Mouse (Mus musculus) lung, embryonic 14.5 days (tissue): Measurements from ENCODE around the gene Tnfrsf22. TPM values are rescaled to one million over a fixed set of nuclear protein-coding genes. Genes with fewer than 3 reads are reported as not detected.

Source experiments
- ATAC-seq: fragments of 200-750 bp; cut with Nextera tagmentation; 2 replicates; pipeline ENCODE4 v1.8.0; 2017; ENCODE audit warnings: mild to moderate bottlenecking, moderate TSS enrichment, moderate library complexity; ENCODE audit not compliant: insufficient read depth
- DNase-seq: peaks from one replicate; pipeline ENCODE4 v3.0.0-alpha.2; 2015
- H3K27ac ChIP-seq: fragments of 300-500 bp; sonication (generic); 2 replicates; pipeline ENCODE4 v1.5.1; 2014; ENCODE audit warnings: low read depth, mild to moderate bottlenecking, moderate library complexity
- H3K27me3 ChIP-seq: fragments of 300-500 bp; sonication (generic); 2 replicates; pipeline ENCODE4 v1.6.1; 2014; ENCODE audit warnings: low read length, control low read depth; ENCODE audit not compliant: insufficient read depth
- H3K36me3 ChIP-seq: fragments of 300-500 bp; sonication (generic); 2 replicates; pipeline ENCODE4 v1.6.1; 2014; ENCODE audit warnings: control low read depth; ENCODE audit not compliant: insufficient read depth
- H3K4me1 ChIP-seq: fragments of 300-500 bp; sonication (generic); 2 replicates; pipeline ENCODE4 v1.6.1; 2014; ENCODE audit warnings: antibody characterized with exemption, control low read depth; ENCODE audit not compliant: insufficient read depth
- H3K4me2 ChIP-seq: fragments of 300-500 bp; sonication (generic); 2 replicates; pipeline ENCODE4 v1.6.1; 2014; ENCODE audit warnings: mild to moderate bottlenecking
- H3K4me3 ChIP-seq: fragments of 300-500 bp; sonication (generic); 2 replicates; pipeline ENCODE4 v1.5.1; 2014; ENCODE audit warnings: low read depth, low read length
- H3K9ac ChIP-seq: fragments of 300-500 bp; sonication (generic); 2 replicates; pipeline ENCODE4 v1.6.1; 2014
- H3K9me3 ChIP-seq: fragments of 300-500 bp; sonication (generic); 2 replicates; pipeline ENCODE4 v1.6.1; 2016; ENCODE audit warnings: low read depth, low read length, control low read depth
- CTCF ChIP-seq: IDR thresholded peaks from 2 replicates; pipeline ENCODE4 v1.5.1; 2016; ENCODE audit warnings: antibody characterized with exemption, low read depth
- WGBS: fragments of 180-500 bp; shearing (Covaris S2); extraction: QIAGEN DNeasy Blood & Tissue Kit; methylation state at CpG from one replicate; pipeline ENCODE4 v1.1.7; 2014; 5-methylcytosine and 5-hydroxymethylcytosine counted together
- polyA plus RNA-seq: library from polyadenylated mRNA; unstranded; fragments of >200 nt; fragmentation: Nextera tagmentation; extraction: Ambion mirVana; gene quantifications from 2 replicates; pipeline ENCODE4 v1.2.1, GENCODE M21; 2014

Gene Tnfrsf22
- polyA plus RNA-seq, 1 experiment from 2014 or later = 9.3 TPM

DNA sequence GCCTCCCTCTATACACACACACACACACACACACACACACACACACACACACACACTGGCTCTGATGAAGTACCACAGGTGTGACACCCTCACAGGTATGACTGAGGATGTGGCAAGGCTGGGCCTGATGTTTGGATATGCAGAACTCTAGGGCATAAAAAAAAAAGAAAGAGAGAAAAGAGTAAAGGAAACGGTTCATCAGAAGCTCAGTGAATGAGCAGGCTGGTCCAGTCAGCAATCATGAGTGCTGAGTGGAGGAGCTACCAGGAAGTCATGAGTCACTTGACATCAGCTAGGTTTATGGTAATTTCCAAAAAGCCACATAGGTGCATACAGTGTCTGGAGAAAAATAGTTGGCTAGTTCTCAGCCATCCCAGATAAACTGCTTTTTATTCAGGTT, 20.0 kb downstream of the Tnfrsf22 start:
- H3K4me3 ChIP-seq = no peak overlapping the region
- ATAC-seq = no peak
- TF ChIP-seq CTCF = no peak
- no peak overlapping the region for H3K4me2 ChIP-seq
- DNase-seq = no peak
- H3K4me1 ChIP-seq = no peaks in the 10 kb centered on the region
- no peaks in the 10 kb centered on the region for H3K36me3 ChIP-seq
- H3K27me3 ChIP-seq = no peaks in the 10 kb centered on the region
- H3K27ac ChIP-seq = no peak overlapping the region
- 31% methylated on average over 1 of the region's 1 CpGs for WGBS
- no peaks in the 10 kb centered on the region for H3K9me3 ChIP-seq
- no peak overlapping the region for H3K9ac ChIP-seq

DNA sequence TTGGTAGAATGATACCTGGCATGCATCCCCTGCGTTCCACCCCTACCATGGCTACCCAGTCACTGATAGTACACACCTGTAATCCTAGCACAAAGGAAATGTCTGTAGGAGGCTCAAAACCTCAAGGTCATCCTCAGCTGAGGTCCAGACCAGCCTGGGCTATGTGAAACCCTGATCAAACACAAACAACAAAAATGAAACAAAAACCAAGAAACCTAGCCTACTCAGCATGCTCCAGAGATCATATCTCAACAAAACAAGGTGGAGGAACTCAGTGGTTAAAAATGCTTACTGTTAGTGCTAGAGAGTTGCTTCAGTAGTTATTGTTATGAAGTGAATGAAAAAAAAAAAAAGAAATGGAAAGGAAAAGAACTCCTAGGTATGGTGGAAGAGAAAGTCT, 20.9 kb downstream of the Tnfrsf22 start, which contains the start of gene Tnfrsf26:
TSS of gene Tnfrsf26 (minus strand) at position 183 of the 400 bp plus-strand sequence.
- TF ChIP-seq CTCF = no peak
- H3K4me1 ChIP-seq = no peaks in the 10 kb centered on the region
- no peak within 1 kb of the TSS for H3K4me2 ChIP-seq
- no peaks in the 10 kb centered on the region for H3K9me3 ChIP-seq
- H3K27me3 ChIP-seq = no peaks in the 10 kb centered on the region
- no peak within 1 kb of the TSS for H3K4me3 ChIP-seq
- no peaks in the 10 kb centered on the region for H3K36me3 ChIP-seq
- H3K9ac ChIP-seq = no peak within 1 kb of the TSS
- ATAC-seq = no peak
- no peak within 1 kb of the TSS for H3K27ac ChIP-seq
- DNase-seq = no peak
- 90% methylated on average over 1 of the region's 1 CpGs for WGBS

DNA sequence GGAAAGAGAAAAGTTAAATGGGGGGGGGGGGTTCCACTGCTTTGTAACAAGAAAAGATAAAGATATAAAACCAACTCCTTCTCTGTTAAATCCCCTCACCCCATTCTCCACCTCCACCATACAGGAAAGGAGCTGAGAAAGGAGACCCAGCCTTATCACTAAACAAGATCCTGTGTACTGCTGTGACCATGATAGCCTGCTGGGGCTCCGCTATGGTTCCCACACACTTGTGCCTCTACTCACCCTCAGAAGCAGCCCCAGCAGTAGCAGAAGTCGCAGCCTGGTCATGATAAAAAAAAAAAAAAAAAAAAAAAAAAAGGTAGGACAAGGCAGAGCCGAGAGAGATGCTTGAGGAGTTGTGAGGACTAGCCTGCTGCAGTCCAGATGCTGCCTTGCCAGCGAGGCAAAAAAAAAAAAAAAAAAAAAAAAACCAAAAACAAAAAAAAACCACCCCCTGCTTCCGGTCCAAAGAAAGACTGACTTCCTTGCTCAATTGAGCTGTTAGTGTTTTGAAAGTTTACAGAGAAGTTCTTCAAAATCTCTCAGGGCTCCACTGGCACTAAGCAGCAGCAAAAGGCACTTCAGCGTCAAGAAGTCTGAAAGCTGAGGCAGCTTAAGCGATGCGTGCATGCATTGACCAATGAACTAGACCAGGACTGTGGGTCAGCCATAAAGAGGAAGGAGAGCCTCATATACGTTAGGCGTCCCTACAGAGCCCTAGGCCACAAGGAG, 21.7 kb downstream of the Tnfrsf22 start:
- no peak for ATAC-seq

GRCm38 (mm10) chr7:143626178-143626577, 23.3 kb downstream of the Tnfrsf22 start:
- no peak for DNase-seq
- TF ChIP-seq CTCF = no peak
- Histone ChIP-seq H3K4me3 (no peak overlapping the region), H3K4me1 (no peaks in the 10 kb centered on the region), H3K27ac (no peak overlapping the region), H3K9me3 (no peaks in the 10 kb centered on the region), H3K9ac (no peak overlapping the region), H3K4me2 (no peak overlapping the region), H3K27me3 (no peaks in the 10 kb centered on the region), H3K36me3 (no peaks in the 10 kb centered on the region)
- WGBS = 48% methylated on average over 2 of the region's 2 CpGs
- ATAC-seq = no peak

More for the DNA sequence above, 21.7 kb downstream of the Tnfrsf22 start:
- H3K4me2 ChIP-seq = no peak overlapping the region
- no peak overlapping the region for H3K4me3 ChIP-seq
- H3K27me3 ChIP-seq = no peaks in the 10 kb centered on the region
- WGBS = 46% methylated on average over 10 of the region's 10 CpGs
- DNase-seq = no peak
- no peaks in the 10 kb centered on the region for H3K9me3 ChIP-seq
- H3K27ac ChIP-seq = no peak overlapping the region
- TF ChIP-seq CTCF = no peak
- no peaks in the 10 kb centered on the region for H3K4me1 ChIP-seq
- H3K36me3 ChIP-seq = no peaks in the 10 kb centered on the region
- no peak overlapping the region for H3K9ac ChIP-seq

GRCm38 (mm10) chr7:143625151-143625550, 24.3 kb downstream of the Tnfrsf22 start:
- TF ChIP-seq CTCF = no peak
- WGBS = 54% methylated on average over 5 of the region's 5 CpGs
- ATAC-seq = no peak

DNA sequence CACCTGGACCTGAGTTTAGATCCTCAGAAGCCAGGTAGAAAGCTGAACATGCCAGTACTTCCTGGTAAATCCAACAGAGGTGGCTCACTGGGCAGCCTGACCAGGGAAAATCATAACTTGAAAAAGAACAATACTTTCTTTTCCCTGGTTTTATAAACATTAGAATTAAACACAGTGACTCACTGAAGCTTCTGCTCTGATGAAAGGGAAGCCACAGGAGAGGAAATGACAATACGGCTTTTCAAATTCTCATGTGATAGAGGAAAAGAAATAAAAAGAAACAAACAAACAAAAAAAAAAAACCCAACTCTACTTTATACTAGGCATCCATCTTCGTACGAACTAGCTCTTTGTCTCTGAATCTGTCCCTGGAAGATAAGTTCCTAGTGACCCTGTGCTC, 24.9 kb downstream of the Tnfrsf22 start:
- no peaks in the 10 kb centered on the region for H3K9me3 ChIP-seq
- WGBS = 63% methylated on average over 3 of the region's 3 CpGs

More at GRCm38 (mm10) chr7:143625151-143625550, 24.3 kb downstream of the Tnfrsf22 start:
- no peaks in the 10 kb centered on the region for H3K27me3 ChIP-seq
- DNase-seq = no peak
- H3K4me1 ChIP-seq = no peaks in the 10 kb centered on the region
- no peak overlapping the region for H3K4me3 ChIP-seq
- no peak overlapping the region for H3K27ac ChIP-seq
- H3K36me3 ChIP-seq = no peaks in the 10 kb centered on the region
- H3K9me3 ChIP-seq = no peaks in the 10 kb centered on the region
- no peak overlapping the region for H3K9ac ChIP-seq
- H3K4me2 ChIP-seq = no peak overlapping the region

DNA sequence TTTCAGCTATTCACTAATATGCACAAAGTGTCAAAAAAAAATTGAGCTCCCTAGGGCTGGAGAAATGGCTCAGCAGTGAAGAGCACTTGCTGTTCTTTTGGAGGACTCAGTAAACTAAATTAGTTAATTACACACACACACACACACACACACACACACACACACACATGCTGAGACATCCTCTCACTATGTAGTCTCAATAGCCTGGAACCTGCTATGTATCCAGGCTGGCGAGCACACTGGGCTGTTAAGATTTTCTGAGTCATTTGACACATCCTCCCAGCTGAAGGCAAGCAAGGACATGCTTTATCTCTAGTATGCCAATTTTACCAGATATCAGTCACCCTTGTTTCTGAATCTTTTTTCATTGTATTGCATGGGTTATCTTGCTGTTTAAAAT, 28.5 kb downstream of the Tnfrsf22 start:
- 41% methylated on average over 1 of the region's 1 CpGs for WGBS
- no peaks in the 10 kb centered on the region for H3K9me3 ChIP-seq
- H3K4me1 ChIP-seq = no peaks in the 10 kb centered on the region
- H3K9ac ChIP-seq = no peak overlapping the region
- H3K27ac ChIP-seq = no peak overlapping the region
- no peak overlapping the region for H3K4me2 ChIP-seq
- DNase-seq = no peak
- no peaks in the 10 kb centered on the region for H3K27me3 ChIP-seq
- H3K4me3 ChIP-seq = no peak overlapping the region
- no peaks in the 10 kb centered on the region for H3K36me3 ChIP-seq
- ATAC-seq = no peak
- TF ChIP-seq CTCF = no peak

More for the DNA sequence above, 24.9 kb downstream of the Tnfrsf22 start:
- DNase-seq (no peak), ATAC-seq (no peak)
- no peak overlapping the region for H3K27ac ChIP-seq
- TF ChIP-seq CTCF = no peak
- H3K36me3 ChIP-seq = no peaks in the 10 kb centered on the region
- no peak overlapping the region for H3K9ac ChIP-seq
- H3K27me3 ChIP-seq = no peaks in the 10 kb centered on the region
- H3K4me1 ChIP-seq = no peaks in the 10 kb centered on the region
- H3K4me2 ChIP-seq = no peak overlapping the region
- no peak overlapping the region for H3K4me3 ChIP-seq
